Mouse (Mus musculus) bone marrow macrophage, adult 2 months (primary cell): ENCODE measurements at regions not wholly inside any gene's neighbourhood (a gene's known extent, or its start where the extent isn't known, plus 50 kb on each side); places are given as distances from the start of the nearest gene placed in this dataset.

Source experiments
- CTCF ChIP-seq: IDR thresholded peaks from 2 replicates; pipeline ENCODE4 v1.5.1; 2012; ENCODE audit warnings: low read depth, mild to moderate bottlenecking, low read length, moderate library complexity
- POLR2A ChIP-seq: IDR thresholded peaks from 2 replicates; pipeline ENCODE4 v1.6.1; 2012; ENCODE audit warnings: mild to moderate bottlenecking, low read depth, low read length, borderline replicate concordance

DNA sequence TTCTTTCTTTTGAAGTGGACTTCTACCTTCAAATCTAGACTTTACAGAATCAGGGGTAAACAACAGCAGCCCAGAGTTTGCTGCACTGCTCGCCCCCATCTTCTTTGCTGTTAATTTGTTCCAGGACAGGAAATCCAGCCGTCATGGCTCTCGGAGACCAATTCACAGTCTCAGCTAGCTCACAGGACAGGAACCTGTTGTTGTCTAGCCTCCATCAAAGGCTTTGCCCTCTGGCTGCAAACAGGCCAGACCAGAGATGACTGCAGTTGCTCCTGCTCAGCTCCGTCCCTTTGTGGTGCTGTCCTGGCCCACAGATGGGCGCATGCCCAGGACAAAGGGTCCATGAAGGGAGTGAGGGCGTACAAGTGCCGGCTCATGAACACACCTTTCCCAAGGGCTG is 182.2 kb upstream of the Sulf2 start:
- no peak for TF ChIP-seq CTCF
- TF ChIP-seq POLR2A = no peak
